Comparison of ENCODE assay signal across 9 mouse cellular contexts in genomic region chr11:86874666-86875295, GRCm38 (mm10).
DNase-seq lines count a peak whose midpoint lies in the region; ATAC-seq and TF ChIP-seq lines count a peak whose summit lies in the region.
"Had no signal": no experiment of that assay in that cellular context is flagged by ENCODE, and none has a peak within 500 bp of the region (broad histone marks: within the 10 kb centered on the region; RNA-seq: fewer than 3 reads in every experiment).

No protein-coding gene starts in this region.

- no peak for TF ChIP-seq POLR2A in lung, adult 2 months (IDR thresholded peaks at IDR 0.05; ENCODE audit: borderline replicate concordance, extremely low read depth, low read depth, low read length)

- H3K9ac ChIP-seq in kidney, embryonic 14.5 days (ENCODE audit: low read depth, low read length), result no peak overlapping the region
- H3K9ac ChIP-seq: heart, embryonic 13.5 days had no signal

- no peaks in the 10 kb centered on the region for H3K36me3 ChIP-seq in kidney, embryonic 14.5 days (ENCODE audit: control insufficient read depth, insufficient read depth, low read length)
- no peaks in the 10 kb centered on the region for H3K36me3 ChIP-seq in splenic B cell, adult 2 months (ENCODE audit: control insufficient read depth, insufficient read depth, low read length, poor library complexity, severe bottlenecking)
- H3K36me3 ChIP-seq: heart, embryonic 13.5 days had no signal

- H3K4me3 ChIP-seq in lung, adult 2 months (replicated peaks; ENCODE audit: extremely low read depth, low read depth, low read length), result no peak overlapping the region
- no peak overlapping the region for H3K4me3 ChIP-seq in kidney, embryonic 14.5 days (ENCODE audit: low read length)
- H3K4me3 ChIP-seq: heart, embryonic 13.5 days had no signal

- no peaks in the 10 kb centered on the region for H3K27me3 ChIP-seq in kidney, embryonic 14.5 days (ENCODE audit: control insufficient read depth, insufficient read depth, low read length)
- H3K27me3 ChIP-seq in splenic B cell, adult 2 months (ENCODE audit: control insufficient read depth, insufficient read depth, low read length, poor library complexity, severe bottlenecking), result no peaks in the 10 kb centered on the region
- H3K27me3 ChIP-seq: heart, embryonic 13.5 days had no signal

- H3K27ac ChIP-seq in kidney, embryonic 14.5 days (ENCODE audit: low read depth, low read length), result 0 out of 2 replicates have a peak overlapping the region, but pooled peaks have one; percentile 6
- H3K27ac ChIP-seq: heart, embryonic 13.5 days had no signal

- intact Hi-C loops in gastrocnemius, postnatal 36 days (cut with DNase I), result no loop called here

- peak; percentile 53; the same call in 1 of the 2 replicates for TF ChIP-seq CTCF in lung, adult 2 months (IDR thresholded peaks at IDR 0.05; ENCODE audit: insufficient read depth, low read length)

- no peaks in the 10 kb centered on the region for H3K4me1 ChIP-seq in lung, adult 2 months (ENCODE audit: control insufficient read depth, insufficient read depth, low read length)
- peaks cover 5% of the 10 kb centered on the region for H3K4me1 ChIP-seq in kidney, embryonic 14.5 days (ENCODE audit: control insufficient read depth, insufficient read depth, low read length)

- no peaks in the 10 kb centered on the region for H3K9me3 ChIP-seq in kidney, embryonic 14.5 days (ENCODE audit: control insufficient read depth, low read length)

- H3K4me2 ChIP-seq in kidney, embryonic 14.5 days (replicated peaks; ENCODE audit: low read depth, low read length), result no peak overlapping the region
- H3K4me2 ChIP-seq: heart, embryonic 13.5 days had no signal

- ATAC-seq in kidney, embryonic 14.5 days (ENCODE audit: low FRiP score, low TSS enrichment), result no peak

- WGBS in lung, adult 2 months, result 64% methylated on average over 12 of the region's 12 CpGs
- 52% methylated on average over 12 of the region's 12 CpGs for WGBS in kidney, embryonic 14.5 days

- no peak for DNase-seq in lung, adult 2 months
- DNase-seq in lung, postnatal 14 days, result no peak
- DNase-seq in cerebellum, adult 9-10 months, result peak; percentile 80
- DNase-seq in splenic B cell, adult 2 months (ENCODE audit: low read depth, low spot score), result peak; percentile 16
- no peak for DNase-seq in frontal cortex, adult 2 months (ENCODE audit: extremely low spot score in 1 of 2, low spot score in 1 of 2)
- DNase-seq in gastrocnemius, postnatal 36 days, result no peak
- no peak for DNase-seq in adrenal gland, postnatal 36 days

Comparison
In these comparisons a context has a peak if more than half of its experiments do, and no peak if none do; other contexts are left out.
1. DNase-seq: peak in cerebellum, adult 9-10 months (single experiment) and splenic B cell, adult 2 months (single experiment); none in lung, adult 2 months (single experiment), lung, postnatal 14 days (single experiment), frontal cortex, adult 2 months (0 of 2), gastrocnemius, postnatal 36 days (0 of 2) and adrenal gland, postnatal 36 days (0 of 2).